Mouse (Mus musculus): ENCODE measurements around the gene Naa35.
"Not testable (repeated sequence)": the region's sequence is repeated elsewhere in the genome, so short reads cannot be mapped to it uniquely, and the experiment has no call there.

The Naa35 gene

DNA sequence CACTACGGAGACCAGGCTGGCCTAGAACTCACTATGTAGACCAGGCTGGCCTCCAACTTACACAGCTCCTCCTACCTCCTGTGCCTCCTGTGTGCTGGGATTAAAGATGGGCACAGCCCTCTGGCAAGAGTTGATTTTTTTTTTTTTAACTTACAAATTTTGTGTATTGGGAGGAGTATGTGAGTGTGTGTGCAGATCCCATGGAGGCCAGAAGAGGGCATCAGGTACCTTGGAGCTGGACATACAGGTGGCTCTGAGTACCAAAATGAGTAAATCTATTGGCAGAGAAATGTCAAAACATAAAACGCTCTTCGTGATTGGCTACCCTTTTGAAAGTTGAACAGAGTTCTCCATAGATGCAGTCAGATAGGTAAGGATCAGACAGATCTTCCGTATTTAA, 4.1 kb upstream of the Naa35 start:
- in situ Hi-C loops (cut with MboI, MseI): no loop called here

DNA sequence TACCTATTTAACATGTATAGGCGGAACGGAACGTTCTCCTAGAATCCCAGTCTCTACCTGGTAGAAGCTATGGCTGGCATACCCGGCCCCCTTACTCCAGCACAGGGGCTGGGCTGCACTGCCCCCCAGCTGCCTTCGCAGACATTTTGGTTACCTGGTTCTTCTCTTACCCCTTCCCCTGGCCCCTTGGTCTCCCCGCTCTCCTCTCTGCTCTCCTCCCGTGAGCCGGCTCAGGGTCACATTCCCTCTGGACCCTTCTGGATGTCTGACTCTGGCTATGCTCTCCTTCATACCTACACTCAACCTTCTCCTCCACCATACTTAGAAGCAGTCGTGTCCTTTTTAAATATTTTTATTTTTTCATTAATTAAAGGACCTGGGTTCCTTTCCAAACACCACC, 578 bp upstream of the Naa35 start:
- in situ Hi-C loops (cut with MboI, MseI): no loop called here

DNA sequence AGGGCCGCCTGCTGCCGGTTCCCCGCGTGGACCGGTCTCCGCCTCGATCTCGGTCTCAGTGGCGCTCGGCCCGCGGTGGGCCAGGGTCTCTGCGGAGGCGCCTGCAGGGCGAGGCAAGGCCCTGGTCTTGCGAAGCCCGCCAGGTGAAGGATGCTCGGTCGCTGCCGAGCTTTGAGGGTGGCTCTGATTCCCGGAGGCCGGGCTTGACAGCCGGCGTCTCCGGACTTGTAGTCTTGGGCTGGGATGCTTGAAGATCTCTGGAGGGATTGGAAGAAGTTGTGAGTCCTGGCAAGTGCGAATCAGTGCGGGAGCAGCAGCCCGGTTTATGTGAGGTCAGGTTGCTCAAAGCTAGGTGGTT, 568 bp downstream of the Naa35 start:
- in situ Hi-C loops (cut with MboI, MseI): no loop called here

DNA sequence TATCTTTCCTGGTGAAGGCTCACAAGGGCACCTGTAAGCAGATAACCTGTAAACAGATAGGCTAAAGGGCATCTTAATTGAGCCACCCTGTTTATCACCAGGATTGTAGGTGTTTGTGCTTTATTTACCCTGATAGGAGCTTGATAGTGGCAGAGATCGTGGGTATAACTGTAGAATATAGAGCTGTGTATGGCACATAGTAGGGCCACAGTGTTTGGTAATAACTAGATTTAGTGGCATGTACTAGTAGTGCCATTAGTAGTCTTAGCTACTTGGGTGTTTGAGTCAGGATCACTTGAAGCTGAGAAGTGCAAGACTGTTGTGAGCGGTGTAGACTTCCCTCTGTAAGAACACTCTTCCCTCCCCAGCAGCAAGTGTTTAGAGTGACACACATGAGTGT, 2.1 kb downstream of the Naa35 start:
- in situ Hi-C loops (cut with MboI, MseI): no loop called here

DNA sequence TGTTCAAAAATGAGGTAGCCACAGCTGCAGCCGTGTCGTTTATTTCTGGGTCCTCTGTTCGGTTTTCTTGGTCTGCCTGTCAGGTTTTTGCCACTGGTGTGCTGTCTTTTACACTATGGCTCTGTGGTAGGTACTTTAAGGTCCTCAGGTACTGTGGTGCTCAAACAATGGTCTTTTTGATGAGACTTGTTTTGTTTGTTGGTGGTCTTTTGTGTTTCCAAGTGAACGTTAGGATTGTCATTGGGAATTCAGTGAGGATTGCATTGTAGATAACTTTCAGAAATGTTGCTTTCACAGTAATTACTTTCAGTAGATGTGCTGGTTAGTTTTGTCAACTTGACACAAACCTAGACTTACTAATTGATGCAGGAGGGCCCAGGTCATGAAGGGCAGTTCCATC, 4.6 kb downstream of the Naa35 start:
- in situ Hi-C loops (cut with MboI, MseI): no loop called here

DNA sequence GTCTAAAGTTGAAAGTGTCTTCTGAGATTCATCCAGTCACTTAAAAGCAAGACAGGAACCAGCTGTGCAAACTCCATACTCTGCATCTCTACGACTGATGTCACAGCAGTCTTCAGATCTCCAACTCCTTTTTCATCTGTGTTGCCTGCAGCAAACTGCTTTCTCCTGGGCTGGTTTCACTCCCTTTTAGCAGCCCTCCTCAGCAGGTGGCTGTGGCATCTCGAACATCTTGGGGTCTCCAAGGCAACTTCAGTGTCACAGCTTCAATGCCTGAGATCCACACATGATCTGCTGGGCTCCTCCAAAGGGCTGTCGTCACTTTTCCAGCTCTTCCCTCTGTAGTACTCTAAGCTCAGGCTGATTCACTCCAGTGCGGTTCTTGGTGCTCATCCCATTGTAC, 5.6 kb downstream of the Naa35 start:
- in situ Hi-C loops (cut with MboI, MseI): no loop called here

DNA sequence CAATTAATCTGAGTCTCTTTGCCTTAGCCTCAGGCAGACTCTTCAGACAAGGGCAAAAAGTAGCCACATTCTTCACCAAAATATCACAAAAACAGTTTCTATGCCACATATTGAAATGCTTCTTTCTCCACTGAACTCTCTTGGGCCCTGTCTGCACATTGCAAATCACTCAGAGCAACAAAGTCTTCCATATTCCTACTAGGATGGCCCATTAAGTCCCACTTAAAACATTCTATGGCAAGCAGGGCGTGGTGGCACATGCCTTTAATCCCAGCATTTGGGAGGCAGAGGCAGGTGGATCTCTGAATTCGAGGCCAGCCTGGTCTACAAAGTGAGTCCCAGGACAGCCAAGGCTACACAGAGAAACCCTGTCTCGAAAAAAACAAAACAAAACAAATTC, 7.0 kb downstream of the Naa35 start:
- in situ Hi-C loops (cut with MboI, MseI): not testable (repeated sequence)

DNA sequence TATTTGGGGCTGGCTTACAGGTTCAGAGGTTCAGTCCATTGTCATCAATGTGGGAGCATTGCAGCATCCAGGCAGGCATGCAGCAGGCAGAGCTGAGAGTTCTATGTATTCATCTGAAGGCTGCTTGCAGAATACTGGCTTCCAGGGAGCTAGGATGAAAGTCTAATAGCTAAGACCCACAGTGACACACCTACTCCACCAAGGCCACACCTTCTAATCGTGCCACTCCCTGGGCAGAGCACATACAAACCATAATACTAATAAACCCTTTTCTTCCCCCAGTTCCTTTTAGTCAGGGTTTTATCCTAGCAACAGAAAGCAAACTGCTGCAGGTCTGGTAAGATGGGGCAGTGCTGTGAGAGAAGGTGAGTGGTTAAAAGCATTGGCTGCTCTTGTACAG, 7.6 kb downstream of the Naa35 start:
- in situ Hi-C loops (cut with MboI, MseI): no loop called here

DNA sequence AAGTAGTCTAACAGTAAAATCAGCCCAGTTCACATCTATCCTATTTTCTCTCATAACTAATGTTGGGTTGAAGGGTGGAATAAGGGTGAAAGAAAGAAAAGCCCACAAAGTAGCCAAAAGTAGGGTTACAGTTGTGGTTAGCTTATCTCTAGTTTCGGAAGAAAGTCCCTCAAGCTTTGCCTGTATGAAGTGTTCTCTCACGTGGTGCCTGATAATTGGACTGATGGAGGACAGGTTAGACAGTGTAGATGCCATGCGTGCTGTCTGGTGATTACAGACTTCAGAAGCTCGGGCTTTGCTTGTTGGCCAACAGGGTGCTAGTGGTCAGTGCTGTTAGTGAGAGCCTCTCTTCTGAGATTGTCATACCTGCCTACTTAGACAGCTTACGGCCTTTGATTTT, 18.0 kb downstream of the Naa35 start:
- in situ Hi-C loops (cut with MboI, MseI): no loop called here

DNA sequence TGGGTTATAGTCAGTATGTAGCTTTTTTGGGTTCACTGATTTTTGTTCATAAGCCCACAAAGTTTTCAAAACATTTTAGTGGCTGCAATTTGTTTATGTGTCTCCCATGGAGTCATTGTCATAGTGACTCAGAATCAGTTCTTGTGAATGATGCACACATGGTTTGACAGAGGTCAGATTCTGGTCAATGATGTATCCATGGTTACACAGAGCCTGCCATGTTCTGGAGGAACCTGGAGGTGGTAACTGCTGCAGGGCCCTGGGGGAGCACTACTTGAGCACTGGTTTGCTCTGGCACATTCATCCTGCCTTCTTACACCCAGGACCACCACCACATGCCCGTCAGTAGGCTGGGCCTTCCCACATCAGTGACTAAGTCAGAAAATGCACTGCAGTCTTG, 19.5 kb downstream of the Naa35 start:
- in situ Hi-C loops (cut with MboI, MseI): no loop called here

DNA sequence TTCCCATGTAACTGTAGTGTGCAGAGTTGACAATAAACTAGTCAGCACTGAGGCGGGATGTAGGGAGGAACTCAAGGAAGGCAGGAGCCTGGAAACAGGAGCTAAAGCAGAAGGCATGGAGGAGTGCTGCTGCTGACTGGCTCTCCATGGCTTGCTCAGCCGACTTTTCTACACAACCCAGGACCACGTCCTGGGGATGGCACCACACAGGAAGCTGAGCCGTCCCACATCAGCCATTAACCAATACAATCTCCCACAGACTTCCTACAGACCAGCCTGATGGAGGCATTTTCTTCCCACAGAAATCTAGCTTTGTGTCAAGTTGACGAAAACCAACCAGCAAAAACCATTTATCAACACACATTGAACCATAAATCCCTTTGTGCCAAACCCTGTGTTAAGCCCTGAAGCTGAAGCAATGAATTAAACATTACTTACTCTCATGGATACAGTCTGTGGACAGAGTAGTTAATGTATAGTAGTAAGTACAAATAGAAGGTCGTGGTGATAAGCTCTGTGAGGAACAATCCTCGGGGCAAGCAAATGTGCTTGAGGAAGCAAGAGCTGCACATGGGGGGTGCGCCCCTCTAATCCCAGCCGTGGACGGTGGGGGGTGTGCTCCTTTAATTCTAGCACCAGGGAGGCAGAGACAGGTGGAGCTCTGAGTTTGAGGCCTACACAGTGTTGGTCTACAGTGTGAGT, 20.3 kb downstream of the Naa35 start:
- in situ Hi-C loops (cut with MboI, MseI): no loop called here

DNA sequence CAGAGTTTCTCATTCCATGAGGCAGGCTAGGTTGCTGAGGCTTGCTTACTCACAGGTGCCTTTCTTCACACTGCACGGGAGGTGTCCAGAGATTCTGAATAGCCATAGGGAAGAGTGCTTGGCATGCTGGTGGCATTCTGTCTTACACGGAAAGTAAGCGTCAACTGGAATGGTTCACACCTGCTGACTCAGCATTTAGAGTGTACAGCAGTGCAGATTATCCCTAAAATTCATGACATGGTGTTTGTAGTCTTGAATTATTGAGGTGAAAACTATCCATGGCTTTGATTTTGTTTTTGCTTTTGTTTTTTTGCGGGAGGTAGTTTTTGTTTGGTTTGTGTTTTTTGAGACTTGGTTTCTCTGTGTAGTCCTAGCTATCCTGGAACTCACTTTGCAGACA, 24.8 kb downstream of the Naa35 start:
- in situ Hi-C loops (cut with MboI, MseI): no loop called here

DNA sequence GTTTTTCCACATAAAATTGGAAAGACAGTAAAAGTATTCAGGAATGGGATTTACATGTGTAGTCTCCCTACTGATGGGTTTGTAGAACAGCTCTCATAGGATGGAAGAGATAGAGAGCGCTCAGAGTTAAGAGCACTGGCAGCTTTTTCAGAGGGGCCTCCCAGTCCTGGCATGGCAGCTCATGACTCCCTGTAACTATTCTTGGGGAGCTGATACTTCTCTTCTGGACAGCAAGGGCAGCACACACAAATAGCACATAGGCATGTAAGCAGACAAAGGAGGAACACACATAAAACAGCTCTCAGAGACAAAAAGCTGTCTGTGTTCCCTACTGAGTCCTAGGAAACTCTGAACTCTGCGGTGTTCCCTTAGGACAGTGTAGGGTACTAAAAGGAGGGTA, 25.4 kb downstream of the Naa35 start:
- in situ Hi-C loops (cut with MboI, MseI): no loop called here

DNA sequence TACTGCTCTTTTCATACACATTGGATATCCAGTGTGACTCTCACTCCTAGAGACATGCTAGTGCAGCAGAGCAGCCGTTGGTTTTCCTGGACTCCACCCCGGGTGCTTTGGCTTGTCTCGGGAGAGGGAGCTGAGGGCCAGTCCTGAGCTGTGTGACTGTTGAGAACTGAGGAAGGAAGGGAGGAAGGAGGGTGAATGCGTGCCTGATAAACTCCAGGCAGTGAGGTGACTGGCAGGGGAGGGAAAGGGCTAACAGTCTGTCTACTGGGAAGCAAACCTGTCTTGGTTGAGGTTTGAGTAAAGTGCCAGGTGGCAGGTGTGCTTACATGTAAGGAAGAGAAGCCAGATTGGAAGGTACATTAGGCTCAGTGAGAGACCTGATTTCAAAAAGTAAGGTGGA, 28.8 kb downstream of the Naa35 start:
- in situ Hi-C loops (cut with MboI, MseI): no loop called here

DNA sequence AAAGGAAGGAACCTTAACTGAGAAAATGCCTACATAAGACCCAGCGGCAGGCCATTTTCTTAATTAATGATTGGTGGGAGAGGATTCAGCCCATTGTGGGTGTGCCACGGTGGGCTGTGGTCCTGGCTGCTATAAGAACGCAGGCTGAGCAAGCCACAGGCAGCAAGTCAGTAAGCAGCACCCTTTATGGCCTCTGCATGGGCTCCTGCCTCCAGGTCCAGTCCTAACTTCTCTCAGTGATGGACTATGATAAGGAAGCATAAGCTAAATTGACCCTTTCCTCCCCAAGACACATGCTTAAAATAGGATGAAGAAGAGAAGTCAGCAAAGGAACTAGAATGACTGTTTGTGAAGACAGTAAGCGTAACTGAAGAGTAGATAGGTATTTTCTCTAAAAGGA, 30.1 kb downstream of the Naa35 start:
- in situ Hi-C loops (cut with MboI, MseI): no loop called here

DNA sequence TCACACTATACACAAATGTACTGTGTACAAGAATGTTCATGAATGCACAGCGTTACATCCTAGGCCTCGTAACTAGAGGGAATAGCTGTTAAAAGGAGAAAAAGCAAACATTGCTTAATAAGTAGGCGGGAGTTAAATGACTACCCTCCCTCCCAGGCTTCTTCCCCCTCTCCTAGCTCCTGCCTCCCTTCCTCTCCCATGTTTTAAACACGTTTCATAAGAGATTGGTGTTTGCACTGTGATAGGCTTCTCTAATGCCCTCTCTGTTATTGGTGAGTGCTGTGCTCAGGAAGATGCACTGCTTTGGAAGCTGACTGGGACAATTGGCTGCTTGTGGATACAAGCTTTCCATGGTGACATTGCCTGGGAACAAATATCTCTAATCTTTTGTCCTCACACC, 30.5 kb downstream of the Naa35 start:
- in situ Hi-C loops (cut with MboI, MseI): no loop called here

DNA sequence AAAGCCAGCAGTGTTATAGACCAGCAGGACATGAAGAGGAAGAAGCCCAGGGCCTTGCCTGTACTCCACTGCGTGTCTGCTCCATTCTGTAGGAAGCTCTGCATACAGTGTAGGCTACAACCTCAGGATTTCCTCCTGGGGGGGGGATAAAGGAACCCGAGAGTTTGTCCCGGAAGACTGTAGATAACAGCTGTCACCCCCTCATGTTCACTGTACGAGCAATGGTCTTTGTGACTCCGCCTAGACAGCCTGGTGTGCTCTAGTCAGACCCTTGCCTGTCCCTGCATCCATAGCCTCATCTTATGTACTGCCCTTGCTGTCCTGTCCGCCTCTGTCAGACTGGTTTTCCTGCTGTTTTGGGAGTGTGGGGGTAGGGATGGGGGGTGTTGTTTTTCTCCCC, 33.4 kb downstream of the Naa35 start:
- in situ Hi-C loops (cut with MboI, MseI): no loop called here

DNA sequence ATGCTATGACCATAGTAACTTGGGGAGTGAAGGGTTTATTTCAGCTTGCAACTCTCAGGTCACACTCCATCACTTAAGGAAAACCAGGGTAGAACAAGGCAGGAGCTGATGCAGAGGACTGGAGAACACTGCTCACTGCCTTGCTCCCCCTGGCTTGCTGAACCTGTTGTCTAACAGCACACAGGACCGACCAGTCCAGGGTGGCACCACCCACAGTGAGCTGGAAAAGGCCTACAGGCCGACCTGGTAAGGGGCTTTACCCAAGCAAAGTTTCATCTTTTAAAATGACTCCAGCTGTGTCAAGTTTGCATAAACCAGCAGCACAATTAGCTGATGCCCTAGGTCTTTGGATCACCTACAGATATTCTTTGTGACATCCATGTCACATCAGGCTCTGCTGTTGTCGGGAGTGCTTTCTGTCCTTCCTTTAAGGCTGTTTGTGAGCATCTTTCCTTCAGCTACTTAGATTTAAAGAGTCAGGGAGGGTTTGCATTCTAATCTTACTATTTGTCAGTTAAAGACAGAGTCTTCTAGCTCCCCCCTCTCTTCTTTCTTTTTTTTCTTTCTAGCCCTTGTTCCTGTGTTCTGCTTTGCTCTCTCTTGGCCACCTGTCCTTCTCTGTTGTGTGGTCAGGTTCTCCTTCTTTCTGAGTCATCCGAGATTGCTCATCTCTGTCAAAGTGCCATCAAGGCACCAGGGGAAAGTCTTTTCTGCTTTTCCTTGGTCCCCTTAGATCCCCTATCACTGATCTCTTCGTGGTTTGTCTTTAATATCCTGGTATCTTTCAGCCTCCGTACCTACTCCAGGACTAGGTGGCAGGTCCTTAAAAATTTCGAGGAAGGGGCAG, 36.8 kb downstream of the Naa35 start:
- in situ Hi-C loops (cut with MboI, MseI): no loop called here

DNA sequence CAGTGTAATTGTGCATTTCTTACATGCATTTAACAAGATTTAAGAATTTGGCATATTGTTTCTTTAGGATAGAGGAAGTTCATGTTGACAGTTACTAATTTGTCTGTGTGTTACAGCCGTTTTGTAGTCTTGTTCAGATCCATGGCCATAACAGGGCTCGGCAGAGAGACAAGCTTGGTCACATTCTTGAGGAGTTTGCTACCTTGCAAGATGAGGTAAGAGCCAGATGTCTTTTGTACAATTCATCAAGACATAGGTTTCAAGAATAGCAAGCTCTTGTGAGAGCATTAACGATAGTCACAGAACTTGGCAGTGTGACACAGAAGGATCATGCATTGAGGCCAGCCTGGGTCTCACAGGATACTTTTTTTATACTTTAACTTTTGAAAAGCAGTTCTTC, 39.3 kb downstream of the Naa35 start:
- in situ Hi-C loops (cut with MboI, MseI): no loop called here

DNA sequence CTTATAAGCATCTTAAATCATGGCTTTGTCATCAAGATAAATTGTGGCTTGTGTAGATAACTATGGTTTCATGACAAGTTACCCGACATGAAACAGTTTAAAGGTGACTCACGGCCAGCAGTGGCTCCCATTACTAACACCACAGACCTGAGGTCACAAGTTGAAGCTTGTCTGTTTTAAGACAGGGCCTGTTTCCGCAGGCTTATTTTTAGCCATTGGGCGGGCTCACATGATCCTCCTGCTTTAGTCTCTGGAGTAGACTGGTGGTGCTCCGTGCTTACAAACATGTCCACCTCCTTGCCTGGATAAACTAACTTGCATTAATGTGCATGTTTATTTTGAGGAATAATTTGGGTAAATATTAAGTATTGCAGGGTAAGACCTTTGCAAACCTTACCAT, 39.8 kb downstream of the Naa35 start:
- in situ Hi-C loops (cut with MboI, MseI): no loop called here

DNA sequence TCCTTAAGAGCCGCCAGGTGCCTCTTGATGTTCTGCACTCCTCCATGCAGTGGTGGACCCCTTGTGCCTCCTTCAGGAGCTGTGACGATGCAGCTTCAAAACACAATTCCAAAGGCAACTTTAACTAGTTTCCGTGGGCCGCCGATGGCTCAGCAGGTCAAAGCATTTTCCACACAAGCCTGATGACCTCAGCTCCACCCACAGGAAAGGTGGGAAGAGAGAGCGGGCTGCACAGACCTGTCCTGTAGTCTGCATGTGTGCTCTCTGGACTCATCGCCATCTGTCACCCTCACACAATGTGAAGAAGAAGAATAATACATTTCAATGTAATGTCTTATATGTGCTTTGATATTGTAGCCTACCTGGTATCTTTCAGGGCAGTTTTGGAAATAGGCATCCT, 41.7 kb downstream of the Naa35 start:
- in situ Hi-C loops (cut with MboI, MseI): no loop called here

DNA sequence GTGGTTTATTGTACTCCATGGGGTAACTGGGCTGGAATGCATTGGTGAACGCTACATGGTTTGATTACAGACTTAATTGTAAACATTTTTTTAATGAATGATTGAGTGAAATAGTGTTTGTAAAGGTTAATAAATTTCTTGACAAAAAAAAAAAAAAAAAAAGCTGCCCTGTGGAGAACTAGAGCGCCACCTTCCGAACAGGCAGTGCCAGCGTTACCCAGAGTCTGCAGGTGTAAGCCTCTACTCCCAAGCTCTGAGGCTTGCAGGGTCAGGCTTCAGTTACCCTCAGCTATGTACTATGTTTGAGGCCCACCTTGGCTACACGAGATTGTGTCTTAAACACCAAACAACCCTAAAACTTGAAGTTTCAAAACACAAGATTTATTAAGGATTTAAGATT, 49.6 kb downstream of the Naa35 start:
- in situ Hi-C loops (cut with MboI, MseI): no loop called here

DNA sequence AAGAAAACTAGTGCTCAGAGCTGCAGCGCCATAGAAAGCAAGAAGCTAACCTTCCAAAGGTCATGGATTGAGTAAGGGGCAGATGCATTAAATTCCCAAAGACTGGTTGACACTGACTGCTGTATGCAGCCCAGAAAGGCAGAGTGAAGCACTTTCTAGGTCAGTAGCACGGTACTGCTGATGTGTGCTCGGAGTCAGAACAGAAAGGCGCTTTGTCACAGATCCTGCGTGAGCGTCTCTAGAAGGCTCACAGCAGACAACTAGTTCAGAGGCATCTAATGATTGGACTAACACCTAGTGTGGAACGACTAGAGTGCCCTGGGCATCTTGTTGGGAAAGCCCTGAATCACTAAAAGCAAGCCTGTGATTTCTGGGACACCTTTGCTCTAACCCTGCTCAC, 52.7 kb downstream of the Naa35 start:
- in situ Hi-C loops (cut with MboI, MseI): no loop called here
